Mouse (Mus musculus): ENCODE measurements around the gene Sft2d2.

The Sft2d2 gene

DNA sequence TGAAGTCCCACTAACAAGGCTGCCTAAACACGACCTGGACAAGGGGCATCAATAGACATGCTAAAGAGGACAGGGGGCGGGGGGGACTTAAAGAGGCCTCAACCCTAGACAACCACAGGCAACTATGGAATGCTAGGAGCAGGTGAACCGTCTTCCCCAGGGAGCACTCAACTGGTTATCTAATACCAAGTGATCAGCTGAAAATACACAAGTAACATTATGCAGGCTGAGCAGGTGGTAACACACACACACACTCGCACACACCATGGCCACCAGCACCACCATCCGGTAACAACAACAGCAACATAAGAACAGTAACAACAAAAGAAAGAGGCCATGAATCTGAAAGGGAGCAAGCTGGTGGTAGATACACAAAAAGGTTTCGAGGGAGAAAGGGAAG lies 4.2 kb downstream of the Sft2d2 start:
- no peak for DNase-seq

DNA sequence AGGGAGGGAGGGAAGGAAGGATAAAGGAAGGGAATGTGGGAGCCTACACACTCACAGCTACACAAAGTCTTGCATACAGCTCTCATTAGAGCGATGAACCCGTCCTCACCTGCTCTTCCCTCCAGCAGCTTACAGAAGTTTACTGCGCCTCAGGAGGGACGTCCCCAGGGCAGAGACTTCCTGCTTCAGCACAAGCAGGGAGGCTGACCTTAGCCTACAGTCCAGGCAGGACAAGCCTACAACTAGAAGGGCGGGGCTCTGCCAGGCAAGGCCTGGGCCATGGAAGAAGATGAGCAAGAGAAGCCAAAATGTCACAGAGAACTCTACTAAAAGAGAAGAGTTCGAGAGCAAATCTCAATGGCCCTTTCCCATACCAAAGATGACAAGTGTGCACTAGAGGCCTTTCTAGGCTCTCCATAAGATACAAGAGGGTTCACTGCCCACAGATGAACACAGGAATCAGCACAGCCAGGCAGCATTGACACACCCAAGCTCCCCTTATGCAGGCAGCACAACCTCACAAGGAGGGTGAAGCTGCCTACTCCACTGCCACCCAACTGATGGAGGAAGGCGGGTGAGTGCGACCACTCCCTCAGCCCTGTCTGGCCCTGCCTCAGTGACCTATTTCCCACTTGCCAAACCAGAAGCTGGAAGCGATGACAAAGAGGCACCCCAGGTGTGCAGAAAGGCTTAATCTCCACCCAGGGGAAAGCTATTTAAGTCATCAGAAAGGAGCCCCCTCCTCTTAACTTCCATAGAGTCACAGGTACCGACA lies 5.2 kb downstream of the Sft2d2 start:
- no peak for DNase-seq

DNA sequence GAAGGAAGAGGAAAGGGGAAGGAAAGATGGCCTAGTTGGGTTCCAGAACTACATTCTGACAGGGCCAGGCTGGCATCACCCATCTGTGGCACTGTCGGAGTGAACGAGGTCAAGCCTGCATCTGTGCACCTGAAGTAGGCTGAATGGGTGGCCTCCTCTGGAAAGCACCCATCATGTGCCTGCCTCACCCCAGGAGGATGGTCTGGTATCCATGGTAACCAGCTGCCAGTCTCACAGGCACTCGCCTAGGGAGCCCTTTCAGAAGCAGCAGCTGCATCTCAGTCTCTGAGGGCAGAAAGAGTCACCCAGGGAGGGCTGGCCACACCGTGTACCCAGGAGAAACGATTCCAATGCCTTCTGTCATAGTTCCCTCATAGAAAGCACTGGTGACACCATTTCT lies 6.9 kb downstream of the Sft2d2 start:
- DNase-seq = no peak

DNA sequence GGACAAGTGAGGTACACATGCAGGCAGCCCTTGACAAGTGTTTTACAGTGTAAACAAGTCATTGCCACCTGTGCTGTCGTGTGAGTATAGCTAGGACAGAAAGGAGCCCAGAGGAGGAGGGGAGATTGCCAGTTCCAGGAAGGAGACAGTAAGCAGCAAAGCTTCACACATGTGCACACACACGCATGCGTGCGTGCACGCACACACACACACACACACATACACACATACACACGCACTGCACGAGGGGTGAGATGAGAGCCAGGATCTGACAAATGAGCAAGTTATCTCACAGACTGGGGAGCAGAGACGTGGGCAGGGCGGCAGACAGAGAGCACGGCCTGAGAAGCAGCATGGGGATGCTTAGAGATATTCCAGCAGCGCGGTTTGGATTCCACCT lies 7.7 kb downstream of the Sft2d2 start:
- DNase-seq = no peak

DNA sequence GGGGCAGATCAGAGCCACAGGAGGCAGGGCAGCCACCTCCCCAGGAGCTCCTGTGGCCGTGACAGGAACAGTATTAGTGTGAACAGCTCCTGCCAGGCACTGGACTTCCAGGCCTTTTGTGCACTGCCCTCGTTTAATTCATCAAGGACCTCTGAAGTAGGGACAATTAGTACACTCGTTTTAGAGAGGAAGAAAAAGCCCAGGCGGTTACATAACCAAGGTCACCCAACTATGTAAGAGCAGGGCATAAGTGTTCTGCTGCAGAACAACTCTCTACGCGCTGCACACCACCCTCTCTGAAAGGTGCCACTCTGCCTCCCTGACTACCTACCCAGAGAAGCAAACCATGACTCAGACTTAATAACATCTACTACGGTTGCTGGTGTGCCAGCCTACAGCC lies 9.1 kb downstream of the Sft2d2 start:
- DNase-seq = no peak

DNA sequence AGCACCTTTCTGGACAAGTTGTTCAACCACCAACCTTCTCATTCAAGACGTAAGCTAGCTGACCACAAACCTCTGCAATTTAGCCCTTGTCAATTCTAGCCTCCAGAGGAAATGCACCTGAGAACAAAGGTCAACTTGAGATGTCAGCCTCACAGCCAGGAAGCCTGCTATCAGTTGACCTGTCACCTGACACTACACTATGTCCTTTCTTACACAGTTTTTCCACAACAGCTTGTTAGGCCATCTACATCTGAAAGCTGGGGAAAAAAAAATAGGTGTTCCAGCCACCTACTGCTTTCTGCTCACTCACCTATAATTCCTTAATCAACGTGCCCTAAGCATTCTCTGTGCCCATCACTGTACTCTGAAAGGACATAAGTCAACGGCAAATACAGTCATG lies 10.1 kb downstream of the Sft2d2 start:
- DNase-seq = no peak

DNA sequence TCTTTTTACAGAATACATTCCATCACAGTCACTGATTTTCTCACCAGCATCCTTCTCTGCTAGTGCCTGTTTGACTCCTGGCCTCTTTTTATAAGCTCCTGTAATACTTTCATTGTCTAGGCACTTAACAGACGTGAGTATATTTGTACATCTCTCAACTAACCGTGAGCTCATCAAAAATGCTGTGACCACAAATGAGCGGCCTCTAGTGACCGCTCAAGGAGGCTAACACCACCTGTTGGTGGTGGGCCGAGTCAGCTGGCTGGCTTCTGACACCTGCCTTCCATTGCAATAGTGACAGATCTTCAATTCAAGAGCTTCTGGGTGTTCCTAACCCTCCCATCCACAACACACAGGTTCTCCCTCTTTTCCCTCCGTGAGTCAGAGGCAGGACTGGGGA lies 10.8 kb downstream of the Sft2d2 start:
- no peak for DNase-seq

DNA sequence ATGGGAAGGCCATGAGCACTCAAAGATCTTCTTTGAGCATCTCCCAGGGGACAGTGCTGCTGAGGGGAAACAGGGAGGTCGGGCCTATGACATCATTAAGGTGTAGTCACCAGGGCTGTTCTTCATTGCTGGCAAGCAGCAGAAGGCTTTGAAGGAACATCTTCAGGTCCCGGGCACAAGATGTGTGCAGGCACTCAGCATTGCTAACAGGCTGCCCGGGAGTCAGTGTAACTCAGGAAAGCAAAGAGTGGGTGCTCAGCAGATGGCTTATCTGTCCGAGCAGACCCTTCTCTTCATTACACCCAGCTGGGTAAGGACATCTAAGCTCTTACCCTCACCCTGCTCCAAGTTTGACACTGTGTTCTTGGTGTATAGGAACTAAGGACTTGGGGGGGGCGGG lies 14.9 kb downstream of the Sft2d2 start:
- no peak for DNase-seq

DNA sequence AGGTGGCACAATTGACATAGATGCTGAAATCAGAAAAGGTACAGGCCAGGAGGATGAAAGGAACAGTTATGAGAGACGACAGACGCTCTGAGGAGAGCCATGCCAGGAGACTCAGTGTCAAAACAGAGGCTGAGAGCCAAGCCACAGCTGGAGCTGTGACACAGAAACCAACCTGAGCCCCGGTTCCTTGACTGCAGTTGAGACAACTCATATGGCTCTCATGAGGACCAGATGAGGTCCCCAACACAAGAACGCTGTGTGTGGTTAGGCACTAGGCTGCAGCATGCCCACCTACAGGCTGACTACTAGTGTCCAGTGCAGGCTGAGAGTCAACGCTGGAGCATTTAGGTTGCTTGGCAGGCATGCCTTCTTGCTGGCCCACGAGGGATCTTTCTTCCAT lies 16.2 kb downstream of the Sft2d2 start:
- no peak for DNase-seq

DNA sequence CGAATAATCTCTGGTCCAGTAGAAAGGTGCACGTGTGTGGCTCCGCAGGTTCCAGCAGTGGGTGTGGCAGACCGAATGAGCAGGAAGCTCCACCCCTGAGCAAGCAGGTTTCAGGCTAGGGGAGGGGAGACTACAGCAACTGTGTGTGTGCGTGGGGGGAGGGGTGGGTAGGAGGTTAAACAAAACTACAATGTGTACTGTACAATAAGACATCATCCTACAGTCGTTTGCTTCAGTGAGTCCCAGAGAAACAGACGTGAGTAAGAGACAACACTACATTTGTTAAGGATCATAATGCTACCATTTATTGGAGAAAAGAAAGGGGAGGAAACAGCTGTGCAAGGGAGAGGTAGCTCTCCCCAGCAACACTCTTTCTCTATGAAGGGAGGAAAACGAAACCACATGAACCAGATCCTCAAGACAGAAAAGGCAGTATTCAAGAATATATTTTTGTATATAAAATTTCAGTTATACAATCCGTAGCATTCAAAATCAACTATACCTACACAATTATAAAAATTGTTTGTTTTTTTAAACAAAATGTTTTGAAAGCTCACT lies 20.1 kb downstream of the Sft2d2 start:
- no peak for DNase-seq

DNA sequence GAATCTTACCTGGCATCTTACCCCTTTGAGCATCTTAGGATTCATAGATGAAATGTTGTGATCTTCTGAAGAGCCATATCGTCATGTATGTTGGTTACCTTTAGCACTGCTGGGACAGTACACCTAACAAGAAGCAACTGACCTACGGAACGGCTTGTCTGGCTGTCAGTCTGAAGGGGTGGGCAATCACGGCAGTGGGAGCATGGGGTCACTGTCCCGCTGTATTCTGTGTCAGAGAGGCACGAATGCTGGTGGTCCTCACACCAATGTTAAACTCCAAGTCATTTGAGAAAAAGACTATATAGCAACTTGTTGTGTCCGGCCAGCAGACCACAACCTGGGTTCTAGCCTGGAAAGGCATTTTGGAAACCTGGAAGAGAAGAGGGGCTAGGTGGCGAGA lies 23.0 kb downstream of the Sft2d2 start:
- no peak for DNase-seq

DNA sequence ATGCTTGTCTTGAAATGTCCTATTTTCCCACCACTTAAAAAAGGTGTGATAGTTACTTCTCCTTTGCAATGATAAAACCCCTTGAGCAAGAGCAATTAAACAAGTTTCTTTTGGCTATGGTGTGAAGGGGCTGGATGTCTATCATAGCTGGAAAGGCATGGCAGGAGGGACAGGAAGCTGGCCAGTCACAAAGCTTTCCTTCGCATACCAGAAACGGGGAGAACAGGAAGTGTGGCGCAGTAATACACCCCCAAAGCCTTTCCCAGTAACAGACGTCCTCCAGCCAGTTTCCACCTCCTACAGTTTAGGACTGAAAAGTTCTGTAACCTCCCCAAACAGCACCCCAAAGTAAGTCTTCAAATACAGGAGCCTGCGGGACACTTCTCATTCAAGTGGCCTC lies 24.1 kb downstream of the Sft2d2 start:
- DNase-seq = no peak

DNA sequence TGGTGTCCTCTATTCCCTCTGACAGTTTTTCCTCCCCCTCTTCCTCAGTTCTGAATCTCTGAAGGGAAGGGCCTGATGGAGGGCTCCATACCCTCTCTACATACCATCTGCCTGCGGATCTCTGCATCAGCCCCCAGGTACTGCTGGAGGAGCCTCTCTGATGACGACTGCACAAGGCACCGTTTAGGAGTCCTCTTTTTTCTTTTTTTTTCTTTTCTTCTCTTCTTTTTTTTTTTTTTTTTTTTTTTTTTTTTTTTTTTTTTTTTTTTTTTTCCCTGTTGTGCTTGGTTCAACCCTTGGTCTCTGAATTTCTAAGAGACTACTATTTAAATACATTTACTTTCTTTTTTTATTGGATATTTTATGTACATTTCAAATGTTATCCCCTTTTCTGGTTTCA lies 24.8 kb downstream of the Sft2d2 start:
- DNase-seq = no peak

DNA sequence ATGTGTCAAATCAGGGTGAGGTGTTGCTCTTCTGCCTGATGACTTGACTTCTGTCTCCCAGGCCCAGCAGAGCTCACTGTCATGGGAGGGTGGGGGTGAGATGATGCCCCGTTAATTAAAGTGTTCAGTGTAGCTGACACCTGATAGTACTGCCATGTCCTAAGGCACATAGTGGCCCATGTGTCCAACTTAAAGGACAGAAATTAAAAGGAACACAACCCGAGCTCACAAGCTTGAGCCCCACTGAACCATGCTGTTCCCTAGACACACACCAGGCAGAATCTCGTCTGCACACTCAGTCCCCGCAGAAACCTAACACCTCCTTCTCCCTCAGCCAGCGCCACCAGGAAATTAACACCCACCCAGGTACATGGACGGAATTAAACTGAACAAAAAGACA lies 29.3 kb downstream of the Sft2d2 start:
- DNase-seq = no peak

DNA sequence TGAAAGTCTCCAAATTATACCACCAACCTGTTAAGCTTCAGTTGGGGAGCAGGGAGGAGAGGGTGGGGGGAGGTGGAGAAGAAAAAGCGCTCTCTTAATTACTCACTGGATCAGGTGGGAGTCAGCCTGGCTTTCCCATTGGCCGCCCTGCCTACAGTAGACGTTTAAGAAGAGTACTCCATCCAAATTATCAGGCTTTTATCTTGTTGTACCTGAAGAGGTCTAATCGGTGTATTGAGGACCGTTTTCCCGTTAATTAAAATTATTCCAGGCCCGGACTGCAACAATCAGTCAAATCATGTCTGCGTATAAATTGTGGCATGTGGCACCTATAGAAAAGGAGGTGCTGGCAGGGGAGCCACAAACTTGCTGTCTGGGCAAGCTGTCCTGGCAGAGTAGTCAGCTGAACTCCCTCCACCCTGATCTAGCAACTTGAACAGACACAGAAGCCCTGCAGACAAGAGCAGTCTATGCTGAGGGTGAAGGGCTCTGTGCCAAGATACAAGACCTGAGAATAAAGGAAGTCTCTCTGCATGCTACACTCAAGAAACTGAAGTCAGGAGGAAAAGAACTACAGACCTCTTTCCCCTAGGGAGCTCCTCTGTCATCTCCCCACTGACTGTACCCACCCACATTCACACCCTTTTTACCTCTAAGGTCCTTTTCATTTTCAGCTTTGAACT lies 33.4 kb downstream of the Sft2d2 start, which contains the start of gene Tbx19:
TSS of gene Tbx19 (minus strand) at position 51 of the 683 bp plus-strand sequence.
- no peak for DNase-seq

DNA sequence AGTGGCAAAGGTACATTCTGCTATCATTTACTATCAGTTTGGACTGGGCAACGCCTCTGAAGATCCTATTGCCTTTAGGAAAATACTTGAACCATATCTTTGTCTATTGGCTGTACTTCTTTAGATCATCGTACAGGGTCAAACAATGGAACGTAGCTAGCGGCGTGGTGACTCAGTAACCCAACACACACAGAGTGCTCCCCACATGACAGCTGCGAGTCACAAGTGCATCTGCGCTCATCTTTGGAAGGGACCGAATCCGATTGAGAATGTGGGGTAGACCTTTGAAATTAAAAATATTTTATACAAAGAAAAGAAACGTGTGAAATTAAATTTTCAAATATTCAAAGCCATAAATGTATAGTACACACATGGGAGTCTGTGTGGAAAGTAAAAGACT lies 35.4 kb downstream of the Sft2d2 start:
- DNase-seq = no peak

DNA sequence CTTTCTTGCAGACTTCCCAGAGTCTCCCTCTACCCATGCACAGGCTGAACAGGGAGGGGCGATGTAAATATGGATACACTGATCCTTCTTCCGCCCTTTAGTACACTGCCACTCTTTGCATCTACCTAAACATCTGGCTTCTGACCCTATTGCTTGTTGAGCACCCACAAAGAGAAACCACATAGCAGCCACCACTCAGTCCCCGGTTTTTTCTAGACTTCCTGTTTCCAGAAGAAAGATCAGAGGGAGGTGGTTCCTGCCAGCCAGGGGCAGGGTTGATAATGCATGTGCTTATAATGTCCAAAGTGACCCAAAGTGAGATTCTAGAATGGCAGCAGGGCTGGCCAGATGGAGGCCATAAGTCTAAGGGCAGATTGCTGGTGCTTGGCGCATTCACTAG lies 40.1 kb downstream of the Sft2d2 start:
- DNase-seq = no peak

DNA sequence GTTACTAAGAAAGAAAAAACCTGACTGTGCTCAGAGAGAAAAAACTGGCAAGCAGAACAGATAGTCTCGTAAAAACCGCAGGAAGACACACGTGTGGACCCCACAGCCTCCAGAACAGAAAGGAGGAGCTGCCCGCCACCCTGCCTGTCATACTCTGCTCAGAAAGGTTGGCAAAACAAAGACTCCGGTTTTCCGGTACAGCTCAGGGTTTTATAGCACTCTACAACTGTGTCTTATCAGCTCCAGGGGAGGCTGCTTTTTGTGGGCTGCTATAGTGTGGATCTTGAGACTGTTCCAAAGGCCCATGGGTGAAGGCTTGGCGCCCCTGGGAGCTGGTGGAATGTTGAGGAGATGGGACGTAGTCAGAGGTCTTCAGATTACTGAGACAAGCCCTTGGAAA lies 43.0 kb downstream of the Sft2d2 start:
- no peak for DNase-seq

DNA sequence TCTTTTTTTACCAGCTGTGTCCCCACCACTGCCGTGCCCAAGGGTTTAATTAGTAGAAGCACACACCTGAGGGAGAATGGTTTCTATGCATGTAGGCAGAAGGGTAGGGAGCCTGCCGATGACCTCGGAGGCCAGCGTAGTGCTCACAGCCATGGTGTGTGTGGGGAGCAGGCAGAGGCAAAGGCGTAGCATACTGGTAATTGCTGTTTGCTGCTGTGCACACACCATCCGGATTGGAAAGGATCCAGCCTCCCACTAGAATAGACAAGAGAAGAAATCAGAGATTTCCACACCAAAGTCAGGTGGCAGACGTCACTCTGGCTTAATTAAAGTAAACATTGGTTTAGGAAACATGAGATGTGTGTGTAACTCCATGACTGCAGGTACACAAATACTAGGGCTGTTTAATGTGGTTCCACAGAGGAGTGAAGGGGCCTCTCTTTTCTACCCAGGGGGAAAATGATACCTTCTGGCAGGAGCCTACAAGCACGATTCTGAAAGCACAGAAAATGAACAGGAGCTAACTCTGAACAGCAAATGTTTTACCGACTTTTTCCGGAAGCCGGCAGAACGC lies 51.8 kb downstream of the Sft2d2 start:
- peak in 1 of 2 experiments; percentile 17 for DNase-seq

DNA sequence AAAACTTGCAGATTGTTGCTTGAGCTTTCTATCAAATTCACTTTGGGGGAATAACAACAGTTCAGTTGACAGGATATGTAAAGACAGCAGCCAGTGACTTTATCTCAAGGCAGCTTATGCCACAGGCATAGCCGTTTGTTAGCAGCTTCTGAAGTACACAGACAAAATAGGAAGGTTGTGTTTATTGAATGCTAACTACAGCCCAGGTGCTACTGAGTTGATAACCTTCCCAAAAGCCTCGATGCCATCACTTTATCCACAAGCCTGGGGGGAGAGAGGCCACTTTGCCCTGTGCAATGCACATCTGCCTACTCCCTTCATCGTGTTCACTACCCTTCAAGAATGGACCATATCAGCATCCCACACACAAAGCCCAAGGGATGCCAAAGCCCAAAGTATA lies 54.0 kb downstream of the Sft2d2 start:
- no peak for DNase-seq

DNA sequence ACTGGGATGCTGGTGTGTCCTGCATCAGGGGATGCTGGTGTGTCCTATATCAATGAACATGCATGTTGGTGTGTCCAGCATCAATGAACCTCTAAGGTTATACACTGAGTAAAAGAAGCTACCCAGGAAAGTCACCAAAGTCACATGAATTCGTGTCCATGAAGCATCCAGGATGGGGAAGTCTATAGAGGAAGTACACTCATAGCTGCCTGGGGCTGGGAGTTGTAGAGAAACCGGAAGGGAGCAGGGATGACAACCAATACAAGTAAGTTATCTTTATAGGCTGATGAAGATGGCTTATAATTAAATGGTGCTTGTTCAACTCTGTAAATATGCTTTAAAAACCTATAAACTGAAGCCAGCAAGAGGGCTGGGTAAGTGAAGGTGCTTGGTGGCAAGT lies 60.4 kb downstream of the Sft2d2 start:
- no peak for DNase-seq

DNA sequence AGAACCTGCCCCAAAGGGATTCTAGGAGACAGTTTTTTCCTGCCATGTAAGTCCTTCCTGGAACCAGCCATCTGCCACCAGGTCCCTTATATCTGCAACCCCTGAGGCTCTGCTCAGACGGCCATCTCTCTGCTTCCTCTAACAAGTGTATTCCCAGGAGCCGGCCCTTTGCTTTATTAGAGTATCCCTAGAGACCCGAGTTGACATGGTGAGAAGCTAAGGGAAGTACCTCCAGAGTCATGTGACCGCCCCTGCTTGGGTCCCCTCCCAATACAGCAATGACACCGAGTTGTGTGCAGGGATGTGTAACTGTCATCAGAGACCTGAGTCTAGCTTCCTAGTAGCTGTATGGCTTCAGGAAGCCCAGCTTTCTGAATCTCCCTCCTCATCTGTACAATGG lies 61.0 kb downstream of the Sft2d2 start:
- DNase-seq = no peak

DNA sequence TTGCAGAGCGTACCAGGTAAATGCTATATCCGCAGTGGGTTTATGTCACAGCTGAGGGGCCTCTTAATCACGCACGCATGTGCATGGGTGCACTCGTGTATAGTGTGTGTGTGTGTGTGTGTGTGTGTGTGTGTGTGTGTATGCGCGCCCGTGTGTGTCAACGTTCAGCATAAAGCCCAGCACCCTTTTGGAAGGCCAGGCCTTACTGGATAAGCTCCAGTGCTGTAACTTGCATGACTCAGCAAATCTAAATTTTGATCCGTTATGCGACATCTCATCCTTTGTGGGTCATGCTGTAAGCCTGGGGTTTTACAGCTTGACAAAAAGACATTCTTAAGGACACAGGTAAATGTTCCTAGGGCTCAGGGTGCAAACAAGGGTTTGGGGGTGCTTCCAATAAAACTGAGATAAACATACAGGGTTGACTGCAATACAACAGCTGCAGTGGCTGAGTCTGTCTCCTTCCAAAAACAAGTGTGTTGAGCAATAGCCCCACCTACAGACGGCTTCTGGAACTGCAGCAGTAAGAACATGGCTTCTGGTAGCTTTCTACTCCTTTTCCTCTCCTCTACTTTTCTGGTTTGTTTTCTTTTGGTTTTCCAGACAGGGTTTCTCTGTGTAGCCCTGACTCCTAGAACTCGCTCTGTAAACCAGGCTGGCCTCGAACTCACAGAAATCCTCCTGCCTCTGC lies 61.9 kb downstream of the Sft2d2 start:
- peak; percentile 80 to 82 for DNase-seq

Measured in kidney, postnatal 4 days (tissue).